Mouse (Mus musculus) ES-E14 (cell line): ENCODE measurements around the gene Ttpal. TPM values are rescaled to one million over a fixed set of nuclear protein-coding genes. Genes with fewer than 3 reads are reported as not detected.
A peak's percentile ranks its signal among the peaks of the same experiment; 100 is the strongest.

Experiments
- DNase-seq: peaks from one replicate; pipeline ENCODE4 v3.0.0-alpha.2; 2013; ENCODE audit warnings: low read depth, low spot score
- H3K27ac ChIP-seq: 2 replicates; pipeline ENCODE4 v1.5.1; 2012; ENCODE audit warnings: low read depth, mild to moderate bottlenecking, low read length, moderate library complexity, mixed read lengths; ENCODE audit not compliant: poor library complexity, insufficient read depth, severe bottlenecking
- H3K36me3 ChIP-seq: 2 replicates; pipeline ENCODE4 v1.6.1; 2012; ENCODE audit warnings: mild to moderate bottlenecking, low read length, moderate library complexity, mixed read lengths; ENCODE audit not compliant: control insufficient read depth, poor library complexity, insufficient read depth, severe bottlenecking
- H3K4me1 ChIP-seq, 2 experiments: fragments of 150-350 bp in 1 of 2; sonication (generic) in 1 of 2; 2 replicates each; pipeline ENCODE4 v1.6.1; 2012; ENCODE audit warnings: low read length in 2 of 2, mild to moderate bottlenecking in 1 of 2, mixed read lengths in 1 of 2; ENCODE audit not compliant: control insufficient read depth in 2 of 2, insufficient read depth in 2 of 2, poor library complexity in 1 of 2
- H3K4me3 ChIP-seq, 2 experiments: fragments of 150-350 bp in 1 of 2; sonication (generic) in 1 of 2; 2 replicates each; pipeline ENCODE4 v1.5.1; 2012; ENCODE audit warnings: low read length in 2 of 2, low read depth in 1 of 2, mild to moderate bottlenecking in 1 of 2, mixed read lengths in 1 of 2; ENCODE audit not compliant: insufficient read depth in 1 of 2, poor library complexity in 1 of 2, severe bottlenecking in 1 of 2
- H3K9ac ChIP-seq: 2 replicates; pipeline ENCODE4 v1.6.1; 2012; ENCODE audit warnings: low read depth, mild to moderate bottlenecking, low read length, mixed read lengths; ENCODE audit not compliant: poor library complexity, insufficient read depth, severe bottlenecking
- H3K9me3 ChIP-seq: fragments of 150-350 bp; sonication (generic); 2 replicates; pipeline ENCODE4 v1.6.1; 2012; ENCODE audit warnings: low read depth, mild to moderate bottlenecking, low read length; ENCODE audit not compliant: control insufficient read depth, insufficient read depth
- CHD2 ChIP-seq: IDR thresholded peaks from 2 replicates; pipeline ENCODE4 v1.6.1; 2014; ENCODE audit warnings: mild to moderate bottlenecking, low read depth, low read length, inconsistent platforms
- HCFC1 ChIP-seq: IDR thresholded peaks from 2 replicates; pipeline ENCODE4 v1.6.1; 2012; ENCODE audit warnings: low read length, inconsistent platforms, borderline replicate concordance; ENCODE audit not compliant: insufficient read depth
- MAFK ChIP-seq: IDR thresholded peaks from 2 replicates; pipeline ENCODE4 v1.6.1; 2014; ENCODE audit warnings: mild to moderate bottlenecking, low read depth, low read length, inconsistent platforms; ENCODE audit not compliant: insufficient read depth
- ZC3H11A ChIP-seq: IDR thresholded peaks from 2 replicates; pipeline ENCODE4 v1.6.1; 2012; ENCODE audit warnings: low read depth, mild to moderate bottlenecking, inconsistent platforms, low read length, borderline replicate concordance
- ZNF384 ChIP-seq: IDR thresholded peaks from 2 replicates; pipeline ENCODE4 v1.6.1; 2012; ENCODE audit warnings: low read depth, low read length, inconsistent platforms
- in situ Hi-C, 2 experiments: fragments of 600-800 bp; cut with MboI; formaldehyde crosslinking; loops; one replicate each; pipeline ENCODE4 v1.15.1; 2025; ENCODE audit warnings: low sequenced_read_pairs in 2 of 2, inconsistent platforms in 1 of 2; ENCODE audit not compliant: unreplicated experiment in 2 of 2
- total RNA-seq: library from RNA; depleted of rRNA; stranded (reverse); fragments of 300-350 nt; gene quantifications from 2 replicates; pipeline ENCODE4 v1.2.3, GENCODE M21; 2012

Ttpal gene
- total RNA-seq, 1 experiment, result 7.8 TPM

DNA sequence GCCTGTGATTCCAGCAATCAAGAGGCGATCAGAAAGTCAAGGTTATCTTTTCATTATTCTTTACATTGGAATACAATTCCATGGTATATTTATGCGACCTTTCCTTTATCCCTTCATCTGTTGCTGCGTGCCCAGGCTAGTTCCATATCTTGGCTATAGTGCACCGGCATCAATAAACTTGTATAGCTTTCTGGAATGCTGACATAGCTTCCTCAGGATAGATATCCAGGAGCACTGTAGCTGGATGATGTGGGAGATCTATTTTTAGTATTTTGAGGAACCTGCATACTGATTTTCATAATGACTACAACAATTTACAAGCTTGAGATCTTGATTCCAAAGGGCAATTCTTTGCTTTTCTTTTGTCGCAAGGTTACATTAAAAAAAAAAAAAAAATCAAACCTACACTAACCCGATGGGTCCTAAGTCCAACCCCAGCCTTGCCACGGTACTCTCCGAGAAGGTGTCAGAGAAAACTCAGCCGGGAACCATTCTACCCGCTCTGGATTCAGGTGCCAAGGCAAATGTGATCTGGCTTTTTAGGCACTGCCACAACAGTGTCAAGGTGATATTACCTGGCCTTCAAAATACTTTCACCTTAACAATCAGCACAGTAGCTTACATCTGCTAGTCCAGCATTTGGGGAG is 8.4 kb upstream of the Ttpal start:
- Histone ChIP-seq H3K4me3 (no peak overlapping the region), H3K9me3 (no peaks in the 10 kb centered on the region), H3K4me1 (peaks cover 0 to 3% of the 10 kb centered on the region in 2 experiments; a peak in 1 of 4 replicates), H3K36me3 (no peaks in the 10 kb centered on the region), H3K27ac (no peak overlapping the region), H3K9ac (0 out of 2 replicates have a peak overlapping the region, but pooled peaks have one; percentile 5)
- DNase-seq, result no peak
- in situ Hi-C loops, result no loop called here
- TF ChIP-seq MAFK (no peak), ZNF384 (no peak), ZC3H11A (no peak), CHD2 (no peak), HCFC1 (no peak)

DNA sequence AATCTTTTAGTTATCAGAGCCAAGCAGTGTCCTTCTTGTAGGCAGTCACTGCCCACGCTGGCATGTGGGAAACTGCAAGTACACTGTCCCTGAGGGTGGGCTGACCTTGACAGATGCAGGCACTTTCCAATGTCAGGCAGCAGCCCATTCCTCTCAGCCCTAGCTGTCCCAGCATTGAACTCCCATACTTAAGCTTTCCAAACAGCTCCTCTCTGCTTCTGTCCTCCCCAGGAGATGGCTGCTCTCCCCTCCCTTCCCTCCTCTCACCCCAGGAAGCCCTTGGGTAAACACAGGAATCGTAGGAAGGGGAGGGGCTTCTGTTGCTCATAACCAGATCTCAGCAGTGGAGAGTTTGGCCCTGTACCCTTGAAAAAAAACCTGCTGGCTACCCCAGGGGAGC is 7.0 kb upstream of the Ttpal start:
- no peak for DNase-seq
- Histone ChIP-seq H3K27ac (no peak overlapping the region), H3K36me3 (no peaks in the 10 kb centered on the region), H3K4me3 (no peak overlapping the region), H3K9me3 (no peaks in the 10 kb centered on the region), H3K4me1 (peaks cover 0 to 3% of the 10 kb centered on the region in 2 experiments; a peak in 1 of 4 replicates), H3K9ac (no peak overlapping the region)
- in situ Hi-C loops, result no loop called here
- TF ChIP-seq ZNF384 (no peak), HCFC1 (no peak), ZC3H11A (no peak), MAFK (no peak), CHD2 (no peak)

DNA sequence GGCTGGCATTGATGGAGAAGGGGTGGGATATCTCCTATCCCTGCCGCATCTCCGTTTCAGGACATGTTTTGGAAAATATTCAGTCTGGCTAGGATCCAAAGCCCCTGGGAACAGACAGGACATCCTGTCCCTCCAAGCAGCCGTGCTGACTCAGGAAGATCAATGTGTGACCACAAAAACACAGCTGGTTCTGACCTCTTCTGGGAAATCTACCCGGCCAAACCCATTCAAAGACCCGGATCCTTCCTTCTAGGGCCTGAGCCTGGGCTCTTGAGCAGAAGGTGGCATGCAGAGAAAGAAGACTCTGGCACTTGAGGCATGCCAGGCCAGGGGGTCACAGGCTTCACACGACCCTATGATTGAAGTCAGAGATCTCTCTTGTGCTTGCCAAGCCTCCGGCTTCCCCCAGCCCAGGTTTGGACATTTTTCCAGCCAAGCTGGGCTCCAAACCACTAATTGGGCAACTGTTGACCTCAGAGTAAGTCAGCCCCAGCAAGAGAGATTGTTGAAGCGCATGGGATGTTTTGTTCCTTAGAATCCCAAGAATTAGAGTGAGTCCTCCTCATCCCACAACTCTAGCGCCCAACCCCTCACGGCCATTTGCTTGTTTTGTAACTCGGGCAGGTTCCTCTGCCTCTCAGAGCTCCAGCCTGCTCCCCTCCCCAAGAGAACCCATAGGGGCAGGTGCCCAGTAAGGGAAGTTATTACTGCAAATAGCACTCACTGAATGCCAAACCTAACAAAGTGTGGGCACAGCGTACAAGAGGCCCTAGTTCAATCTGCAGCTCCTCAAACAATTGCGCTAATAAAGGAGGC is 5.8 kb upstream of the Ttpal start:
- no peak for DNase-seq
- peaks cover 0 to 3% of the 10 kb centered on the region in 2 experiments; a peak in 1 of 4 replicates for H3K4me1 ChIP-seq
- no peak overlapping the region for H3K4me3 ChIP-seq
- in situ Hi-C loops, result no loop called here
- H3K27ac ChIP-seq, result no peak overlapping the region
- H3K9ac ChIP-seq, result no peak overlapping the region
- TF ChIP-seq MAFK (no peak), ZC3H11A (no peak), CHD2 (no peak), ZNF384 (no peak), HCFC1 (no peak)
- H3K9me3 ChIP-seq, result no peaks in the 10 kb centered on the region
- no peaks in the 10 kb centered on the region for H3K36me3 ChIP-seq

DNA sequence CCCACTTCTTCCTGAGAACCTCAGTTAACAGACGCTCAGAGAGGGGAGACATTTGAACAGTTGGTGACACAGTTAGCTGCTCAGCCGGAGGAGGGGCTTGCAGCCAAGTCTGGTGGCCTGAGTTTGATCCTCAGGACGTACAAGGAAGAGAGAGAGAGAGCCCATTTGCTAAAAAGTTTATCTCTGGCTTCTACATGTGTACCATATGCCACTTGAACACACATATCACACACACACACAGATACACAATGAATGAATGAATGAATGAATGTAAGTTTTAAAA is 5.3 kb upstream of the Ttpal start:
- no peak for DNase-seq
- no peak for TF ChIP-seq ZNF384
- no peak for TF ChIP-seq CHD2
- no peak overlapping the region for H3K4me3 ChIP-seq
- H3K27ac ChIP-seq, result no peak overlapping the region
- H3K9ac ChIP-seq, result no peak overlapping the region
- H3K9me3 ChIP-seq, result no peaks in the 10 kb centered on the region
- H3K36me3 ChIP-seq, result no peaks in the 10 kb centered on the region
- in situ Hi-C loops, result no loop called here
- peaks cover 3% of the 10 kb centered on the region in 2 experiments; a peak in 2 of 4 replicates for H3K4me1 ChIP-seq
